Mouse (Mus musculus) inflammation-experienced regulatory T-cells, adult 6 months (primary cell): ENCODE results near the gene Dennd1a. TPM values are rescaled to one million over a fixed set of nuclear protein-coding genes. Genes with fewer than 3 reads are reported as not detected.

ENCODE experiments used
- ATAC-seq: one replicate; pipeline ENCODE4 v1.8.0; 2017
- polyA plus RNA-seq, 3 experiments: library from polyadenylated mRNA; unstranded; fragments of 100-300 nt; shearing (Covaris generic); gene quantifications; one replicate each; pipeline ENCODE4 v1.2.1; 2017

Dennd1a gene
- polyA plus RNA-seq: 10 to 100 TPM in 2 of 3 experiments, 1 to 10 TPM in 1; 9.3 to 16.0 (median 14.6) TPM

GRCm38 (mm10) chr2:38286733-38287551, at the start of gene Dennd1a:
Dennd1a (minus strand) TSS chr2:38287390.
- peak; percentile 80 for ATAC-seq

- ATAC-seq: peak; percentile 61
Observed at GRCm38 (mm10) chr2:38336606-38337005, 49.4 kb upstream of the Dennd1a start.

- no peak for ATAC-seq
Observed at GRCm38 (mm10) chr2:38333586-38334119, 46.5 kb upstream of the Dennd1a start.

DNA sequence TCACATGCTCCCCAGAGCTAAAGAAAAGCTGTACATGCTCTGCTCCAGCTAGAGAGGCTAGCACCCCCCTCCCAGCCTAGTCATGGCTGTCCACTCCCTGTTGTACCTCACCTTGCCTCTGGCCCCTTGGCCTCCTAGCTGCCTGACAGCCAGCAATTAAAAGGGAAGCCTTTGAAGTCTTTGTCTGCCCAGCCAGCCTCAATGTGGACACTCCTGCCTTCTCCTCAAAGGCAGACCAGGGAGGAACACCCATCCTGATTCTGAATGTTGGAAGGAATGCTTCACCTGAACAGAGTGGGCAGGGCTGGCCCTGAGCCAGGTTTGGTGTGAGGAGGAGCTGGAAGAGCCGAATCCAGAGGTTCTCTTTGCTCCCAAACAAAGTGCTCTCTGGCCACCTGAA, 39.5 kb upstream of the Dennd1a start:
- no peak for ATAC-seq

GRCm38 (mm10) chr2:38323380-38323779, 36.2 kb upstream of the Dennd1a start:
- no peak for ATAC-seq

DNA sequence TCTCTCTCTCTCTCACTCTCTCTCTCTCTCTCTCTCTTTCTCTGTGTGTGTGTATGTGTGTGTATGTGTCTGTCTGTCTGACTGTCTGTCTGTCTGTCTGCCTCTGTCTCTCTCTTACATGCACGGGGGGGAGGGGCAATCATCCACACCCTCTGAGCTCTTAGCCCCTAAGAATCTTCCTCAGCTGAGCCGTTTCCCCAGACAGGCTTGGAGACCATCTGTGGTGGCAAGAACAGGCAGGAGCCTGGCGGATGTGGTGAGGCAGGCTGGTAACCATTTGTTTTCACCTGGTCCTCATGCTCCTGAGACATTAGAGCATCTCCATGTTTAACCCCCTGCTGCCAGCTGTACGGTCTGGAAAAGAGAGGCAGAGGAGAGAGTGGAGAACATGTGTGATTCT, 33.7 kb upstream of the Dennd1a start:
- ATAC-seq: no peak

DNA sequence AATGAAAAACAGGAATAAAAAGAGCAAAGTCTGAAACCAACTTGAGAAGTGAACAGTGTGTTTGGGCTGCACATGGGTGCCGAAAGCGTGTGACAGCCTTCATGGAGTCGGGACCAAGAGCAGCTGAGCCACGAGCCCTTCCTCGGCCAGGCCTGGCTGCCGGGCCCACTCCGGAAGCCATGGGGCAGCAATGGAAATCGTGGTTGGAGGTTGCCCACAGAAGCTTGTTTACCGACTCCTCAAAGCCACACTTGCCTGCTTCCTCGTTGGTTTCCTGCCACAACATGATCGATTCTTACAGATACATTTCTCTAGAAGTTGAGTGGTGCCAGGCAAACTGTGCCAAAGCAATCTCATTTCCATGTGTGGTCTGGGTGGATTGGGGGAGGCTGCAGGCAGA, 31.9 kb upstream of the Dennd1a start:
- no peak for ATAC-seq

GRCm38 (mm10) chr2:38313399-38313798, 26.2 kb upstream of the Dennd1a start:
- ATAC-seq: no peak

GRCm38 (mm10) chr2:38312921-38313320, 25.7 kb upstream of the Dennd1a start:
- ATAC-seq: no peak

- ATAC-seq: no peak
Observed at GRCm38 (mm10) chr2:38305152-38305551, 18.0 kb upstream of the Dennd1a start.

DNA sequence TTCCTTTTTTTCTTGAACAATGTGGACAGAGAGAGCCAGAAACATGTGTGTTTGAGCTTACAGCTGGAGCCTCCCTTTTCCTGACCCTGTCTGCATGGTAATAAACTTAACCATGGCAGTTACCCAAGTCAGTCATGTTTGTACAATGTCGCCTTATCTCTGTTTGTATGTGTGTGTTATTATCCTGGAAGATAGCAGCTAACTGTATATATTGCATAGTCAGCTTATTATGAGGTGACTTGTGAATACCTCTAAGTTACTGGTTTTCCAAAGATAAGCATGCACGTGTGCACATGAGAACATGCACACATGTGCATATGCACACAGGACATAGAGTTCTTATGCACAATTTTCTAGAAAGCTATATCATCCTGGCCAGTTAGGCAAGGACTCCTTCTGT, 13.8 kb upstream of the Dennd1a start:
- ATAC-seq: no peak

GRCm38 (mm10) chr2:38295939-38296338, 8.7 kb upstream of the Dennd1a start:
- no peak for ATAC-seq

DNA sequence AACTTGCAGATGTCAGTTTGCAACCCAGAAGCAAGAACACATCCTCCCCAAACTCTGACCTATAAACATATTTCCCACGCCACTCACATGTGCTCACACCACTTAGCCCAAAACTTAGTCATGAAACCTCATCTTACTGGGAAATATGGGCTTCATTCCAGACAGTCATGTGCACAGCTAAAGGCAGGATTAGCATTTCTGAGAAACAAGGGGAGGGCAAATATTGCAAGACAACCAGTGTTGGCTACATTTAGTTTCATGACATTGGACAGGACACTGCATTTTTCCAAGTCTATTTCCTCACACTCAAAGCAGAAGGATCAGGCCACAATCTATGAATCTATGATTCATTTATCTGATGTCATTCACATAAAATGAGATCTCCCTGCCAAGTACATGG, 4.3 kb upstream of the Dennd1a start:
- ATAC-seq: no peak

DNA sequence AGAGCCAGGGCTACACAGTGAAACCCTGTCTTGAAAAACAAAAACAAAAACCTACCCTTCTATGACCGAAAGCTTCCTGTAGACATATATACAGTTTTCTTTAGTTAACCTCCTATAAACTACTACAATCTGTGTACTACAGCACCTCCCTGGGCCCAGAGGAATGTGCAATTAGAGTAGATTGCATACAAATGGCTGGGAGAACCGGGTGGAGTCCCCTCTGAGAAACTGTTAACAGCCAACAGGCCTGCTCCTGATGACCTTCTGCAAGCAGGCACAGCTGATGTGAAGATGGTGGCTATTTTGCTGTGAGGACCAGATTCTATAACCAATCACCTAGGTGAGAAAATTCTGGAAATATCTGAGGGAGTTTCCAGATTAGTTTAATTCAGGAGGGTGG, 1.0 kb upstream of the Dennd1a start:
- ATAC-seq: no peak

GRCm38 (mm10) chr2:38286433-38286732, 807 bp downstream of the Dennd1a start:
- ATAC-seq: peak; percentile 30

- no peak for ATAC-seq
Observed at GRCm38 (mm10) chr2:38285781-38286432, 1.3 kb downstream of the Dennd1a start.

DNA sequence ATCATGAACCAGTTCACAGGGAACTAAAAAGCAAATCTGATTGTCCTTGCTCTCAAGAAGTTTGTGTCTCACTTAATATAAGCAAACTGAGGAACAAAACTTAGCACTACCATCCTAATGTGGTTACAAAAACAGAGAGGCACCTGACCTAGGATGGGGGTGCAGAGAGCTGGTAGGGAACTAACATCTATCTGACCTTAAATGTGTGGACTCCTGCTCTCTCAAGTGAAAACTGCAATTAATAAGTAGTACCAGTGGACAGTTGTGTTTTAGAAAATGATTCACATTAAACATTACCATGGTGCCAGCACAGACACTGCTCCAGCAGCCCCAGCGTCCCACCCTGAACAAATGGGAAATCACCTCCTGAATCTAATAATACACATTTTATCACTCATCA, 3.2 kb downstream of the Dennd1a start:
- no peak for ATAC-seq

DNA sequence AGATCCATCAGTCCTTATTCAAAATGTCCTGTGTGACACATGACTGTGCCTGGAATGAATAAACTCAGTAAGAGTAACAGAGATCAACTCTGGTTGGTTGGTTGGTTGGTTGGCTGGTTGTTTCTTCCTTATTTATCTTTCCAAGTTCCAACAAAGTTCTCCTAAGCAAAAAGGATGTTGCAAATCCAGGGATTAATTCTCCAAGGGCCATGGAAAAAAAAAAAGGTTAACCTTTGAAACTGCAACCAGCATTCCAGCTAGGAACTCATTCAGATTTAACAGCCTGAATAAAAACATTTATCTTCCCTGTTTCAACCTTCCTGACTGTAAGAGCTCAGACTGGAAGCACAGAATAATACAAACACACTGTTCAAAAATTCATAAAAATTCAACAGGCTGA, 6.8 kb downstream of the Dennd1a start:
- ATAC-seq: no peak

DNA sequence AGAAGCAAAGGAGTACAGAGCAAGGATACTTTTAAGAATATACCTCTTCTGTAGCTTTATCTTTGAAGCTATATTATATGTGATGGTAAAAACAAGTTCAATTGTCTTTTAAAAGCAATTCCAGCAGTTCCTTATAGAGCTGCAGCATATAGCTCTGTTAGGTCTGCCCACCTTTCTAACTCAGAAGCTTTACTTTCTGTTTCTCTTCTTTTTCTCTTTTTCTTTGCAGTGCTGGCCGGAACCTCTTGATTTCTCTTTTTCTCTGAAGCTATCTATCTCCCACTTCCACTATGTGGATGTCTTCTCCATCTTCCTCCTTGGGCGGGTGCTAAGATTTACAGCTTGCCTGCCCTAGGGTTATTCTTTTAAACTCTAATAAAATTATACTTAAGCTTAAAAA, 12.2 kb downstream of the Dennd1a start:
- ATAC-seq: peak; percentile 60

DNA sequence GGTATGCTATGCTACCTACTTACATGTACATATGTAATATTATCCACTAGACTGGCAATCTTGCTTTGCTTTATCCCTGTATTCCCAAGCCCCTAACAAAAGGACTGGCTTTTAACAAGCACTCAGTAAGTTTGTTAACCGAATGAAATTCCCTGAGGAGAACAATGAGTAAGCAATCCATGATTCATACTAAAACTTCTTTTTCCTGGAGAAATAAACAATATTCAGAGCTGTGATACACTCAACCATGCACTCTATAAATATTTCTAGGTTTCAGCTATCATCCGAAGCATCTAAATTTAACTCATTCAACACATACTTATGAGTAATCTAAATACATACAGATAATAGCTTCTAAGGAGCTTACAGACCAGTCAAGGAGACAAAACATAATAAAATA, 23.5 kb downstream of the Dennd1a start:
- no peak for ATAC-seq

DNA sequence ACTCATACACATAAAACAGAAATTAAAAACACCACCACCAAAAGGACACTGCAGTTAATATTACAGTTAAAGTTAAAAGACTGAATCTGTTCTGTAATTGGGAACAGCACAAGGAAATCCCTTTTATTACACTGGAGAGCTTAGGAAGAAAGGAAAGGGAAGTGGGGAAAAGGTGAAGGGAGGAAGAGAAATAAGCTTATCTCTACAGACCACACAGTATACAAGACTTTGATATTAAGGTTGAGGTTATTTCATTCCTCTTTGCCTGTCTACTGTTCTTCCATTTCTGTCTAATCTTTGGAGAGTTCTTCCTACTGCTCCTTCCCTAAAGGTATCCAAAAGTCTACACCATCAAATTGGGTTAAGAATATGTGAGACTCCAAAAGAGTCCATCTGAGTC, 28.1 kb downstream of the Dennd1a start:
- no peak for ATAC-seq

GRCm38 (mm10) chr2:38237616-38238015, 49.6 kb downstream of the Dennd1a start:
- no peak for ATAC-seq

GRCm38 (mm10) chr2:38235593-38235992, 51.6 kb downstream of the Dennd1a start:
- no peak for ATAC-seq

- ATAC-seq: no peak
Observed at GRCm38 (mm10) chr2:38229882-38230281, 57.3 kb downstream of the Dennd1a start.
